Mouse (Mus musculus) CH12.LX (cell line): ENCODE measurements around the gene Lrp5.

Source experiments
- CTCF ChIP-seq, 2 experiments: IDR thresholded peaks in 1 of 2; conservative IDR thresholded peaks in 1 of 2; 2 replicates each; pipeline ENCODE4 v1.5.1; 2011 to 2012; ENCODE audit warnings: low read depth in 2 of 2, low read length in 2 of 2, improper control_type of control experiment in 1 of 2, inconsistent platforms in 1 of 2, mild to moderate bottlenecking in 1 of 2, moderate library complexity in 1 of 2
- JUN ChIP-seq: IDR thresholded peaks from 2 replicates; pipeline ENCODE4 v1.6.1; 2011; ENCODE audit warnings: low read depth, mild to moderate bottlenecking, low read length, improper control_type of control experiment, moderate library complexity; ENCODE audit not compliant: insufficient read depth

- no peak for TF ChIP-seq CTCF (conservative IDR thresholded peaks at IDR 0.05 in 1 of 2, IDR thresholded peaks at IDR 0.05 in 1 of 2; ENCODE audit: low read depth in 2 of 2, low read length in 2 of 2)
- TF ChIP-seq JUN = no peak
Measured at GRCm38 (mm10) chr19:3668551-3668950, 17.8 kb downstream of the Lrp5 start.
